Mouse (Mus musculus) c-Kit-negative CD71-positive TER-119-positive erythroid progenitor cells, embryonic 14.5 days (primary cell): Measurements from ENCODE around the gene Ift57.

Experiments
- DNase-seq: peaks from one replicate; pipeline ENCODE4 v3.0.0-alpha.2; 2013; ENCODE audit warnings: low read depth, low spot score

Ift57 gene

GRCm38 (mm10) chr16:49753318-49753717, 54.3 kb downstream of the Ift57 start:
- no peak for DNase-seq

DNA sequence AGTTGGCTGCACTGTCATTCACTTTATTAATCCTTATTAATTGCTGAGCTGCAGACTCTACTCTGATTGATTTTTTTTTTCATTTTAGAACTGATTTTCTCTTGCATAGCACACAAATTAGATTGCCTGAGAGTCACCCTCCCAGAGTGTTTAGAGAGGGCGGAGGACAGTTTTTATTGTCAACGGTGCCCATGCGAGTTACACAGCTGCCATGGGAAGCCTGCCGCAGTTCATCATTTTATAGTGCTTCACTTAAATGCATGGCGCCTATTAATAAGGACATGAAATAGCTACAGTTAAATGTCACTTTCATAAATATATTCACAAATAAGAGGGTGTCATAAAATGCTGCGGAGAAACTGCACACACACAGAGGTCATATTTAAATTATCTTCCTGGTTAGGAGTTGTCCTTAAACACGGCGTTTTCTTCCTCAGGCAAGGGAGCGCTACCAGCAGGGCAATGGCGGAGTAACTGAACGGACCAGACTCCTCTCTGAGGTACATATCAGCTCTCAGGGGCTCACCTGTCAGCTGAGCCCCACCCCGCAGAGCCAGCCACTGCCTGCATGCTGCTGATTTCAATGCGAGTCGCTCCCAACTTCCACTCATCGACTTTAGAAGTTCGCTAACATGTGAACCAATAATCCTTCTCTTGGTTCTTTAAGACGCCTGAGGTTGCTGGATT, 61.6 kb downstream of the Ift57 start:
- no peak for DNase-seq

GRCm38 (mm10) chr16:49761981-49762380, 62.9 kb downstream of the Ift57 start:
- DNase-seq, result no peak

- DNase-seq, result peak; percentile 60
Observed at GRCm38 (mm10) chr16:49766326-49766725, 67.3 kb downstream of the Ift57 start.

- DNase-seq, result no peak
Observed at GRCm38 (mm10) chr16:49768491-49769031, 69.5 kb downstream of the Ift57 start.

DNA sequence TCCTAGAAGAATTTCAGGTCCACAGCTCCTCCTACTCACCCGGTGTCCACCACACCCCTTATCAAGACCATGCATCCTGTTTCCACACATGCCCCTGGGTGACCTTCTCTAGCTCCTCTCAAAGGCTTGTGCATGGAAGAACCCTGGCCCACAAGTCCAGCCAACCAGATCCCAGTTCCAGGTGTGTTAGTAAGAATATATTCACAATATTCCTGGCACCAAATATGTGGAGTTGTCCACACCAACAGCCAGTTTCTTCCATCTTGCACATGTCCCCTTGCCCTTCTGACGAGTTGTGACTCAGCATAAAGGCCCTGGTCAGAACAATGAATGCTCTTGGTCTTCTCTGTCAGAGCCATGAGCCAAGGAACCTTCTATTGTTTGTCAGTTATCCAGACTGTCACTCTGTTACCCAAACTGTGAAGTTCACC, 70.8 kb downstream of the Ift57 start:
- DNase-seq, result peak; percentile 76

- DNase-seq, result no peak
Observed at GRCm38 (mm10) chr16:49770320-49771189, 71.5 kb downstream of the Ift57 start.

DNA sequence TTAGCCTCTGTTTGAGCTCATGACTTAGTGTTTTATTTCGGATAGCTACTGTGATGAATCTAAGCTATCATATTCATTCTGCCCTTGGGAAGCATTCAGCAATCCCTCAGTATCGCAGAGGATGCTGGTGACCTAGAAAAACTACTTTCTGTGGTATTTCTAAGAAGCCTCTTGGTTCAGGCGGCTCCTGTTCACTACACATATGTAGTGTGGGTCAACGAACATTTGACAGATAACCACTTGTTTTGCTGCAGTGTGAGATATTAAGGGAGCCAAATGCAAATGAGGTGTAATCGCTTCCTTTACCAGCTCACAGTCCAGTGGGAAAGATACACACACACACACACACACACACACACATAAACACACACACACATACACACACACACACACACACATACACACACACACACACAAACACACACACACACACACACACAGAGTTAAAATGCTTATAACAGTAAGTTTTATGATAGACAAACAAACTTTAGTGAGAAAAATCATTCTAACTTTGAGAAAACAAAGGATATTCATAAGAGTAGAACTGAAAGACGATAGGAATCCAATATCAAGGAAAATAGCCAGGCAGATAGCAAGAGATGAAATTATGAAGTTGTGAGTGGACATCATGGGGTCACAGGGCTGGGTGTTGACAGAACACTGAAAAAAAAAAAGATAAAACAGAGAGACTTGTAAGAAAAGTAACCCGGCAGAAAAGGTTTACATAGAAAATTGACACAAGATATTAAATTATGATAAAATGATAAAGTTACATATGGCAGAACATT, 72.8 kb downstream of the Ift57 start:
- peak; percentile 67 for DNase-seq

DNA sequence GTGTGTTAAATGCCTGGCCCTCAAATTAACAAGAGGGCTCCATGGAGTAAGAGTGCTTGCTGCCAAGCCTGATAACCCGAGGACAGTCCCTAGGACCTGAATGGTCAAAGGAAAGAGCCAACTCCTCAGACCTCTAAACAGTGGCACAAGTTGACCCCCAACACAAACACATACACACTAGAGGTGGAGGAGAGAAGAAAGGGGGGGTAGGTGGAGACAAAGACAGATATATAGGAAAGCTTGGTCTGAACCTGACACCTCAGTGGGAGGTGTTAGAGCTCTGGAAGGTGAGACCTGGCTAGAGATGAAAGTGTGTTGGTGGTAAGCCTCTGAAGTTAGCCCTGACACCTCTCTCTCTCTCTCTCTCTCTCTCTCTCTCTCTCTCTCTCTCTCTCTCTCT, 73.5 kb downstream of the Ift57 start:
- DNase-seq, result no peak

DNA sequence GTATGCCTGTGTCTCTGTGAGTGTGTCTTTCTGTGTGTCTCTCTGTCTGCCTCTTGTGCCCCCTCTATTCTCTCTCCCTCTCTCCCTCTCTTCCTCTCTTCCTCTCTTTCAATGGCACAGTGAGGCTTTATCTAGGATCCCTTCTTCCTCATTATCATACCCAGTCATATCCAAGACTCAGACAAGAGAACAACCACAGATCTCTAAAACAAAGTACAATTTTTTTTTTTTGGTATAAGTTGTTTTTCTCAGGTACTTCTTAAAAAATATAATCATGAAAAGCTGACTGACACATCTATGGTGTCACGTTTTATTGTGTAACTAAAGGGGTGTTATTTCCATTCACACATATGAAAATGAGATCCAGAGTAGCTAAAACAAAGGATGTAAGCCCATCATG, 74.0 kb downstream of the Ift57 start:
- DNase-seq, result no peak

DNA sequence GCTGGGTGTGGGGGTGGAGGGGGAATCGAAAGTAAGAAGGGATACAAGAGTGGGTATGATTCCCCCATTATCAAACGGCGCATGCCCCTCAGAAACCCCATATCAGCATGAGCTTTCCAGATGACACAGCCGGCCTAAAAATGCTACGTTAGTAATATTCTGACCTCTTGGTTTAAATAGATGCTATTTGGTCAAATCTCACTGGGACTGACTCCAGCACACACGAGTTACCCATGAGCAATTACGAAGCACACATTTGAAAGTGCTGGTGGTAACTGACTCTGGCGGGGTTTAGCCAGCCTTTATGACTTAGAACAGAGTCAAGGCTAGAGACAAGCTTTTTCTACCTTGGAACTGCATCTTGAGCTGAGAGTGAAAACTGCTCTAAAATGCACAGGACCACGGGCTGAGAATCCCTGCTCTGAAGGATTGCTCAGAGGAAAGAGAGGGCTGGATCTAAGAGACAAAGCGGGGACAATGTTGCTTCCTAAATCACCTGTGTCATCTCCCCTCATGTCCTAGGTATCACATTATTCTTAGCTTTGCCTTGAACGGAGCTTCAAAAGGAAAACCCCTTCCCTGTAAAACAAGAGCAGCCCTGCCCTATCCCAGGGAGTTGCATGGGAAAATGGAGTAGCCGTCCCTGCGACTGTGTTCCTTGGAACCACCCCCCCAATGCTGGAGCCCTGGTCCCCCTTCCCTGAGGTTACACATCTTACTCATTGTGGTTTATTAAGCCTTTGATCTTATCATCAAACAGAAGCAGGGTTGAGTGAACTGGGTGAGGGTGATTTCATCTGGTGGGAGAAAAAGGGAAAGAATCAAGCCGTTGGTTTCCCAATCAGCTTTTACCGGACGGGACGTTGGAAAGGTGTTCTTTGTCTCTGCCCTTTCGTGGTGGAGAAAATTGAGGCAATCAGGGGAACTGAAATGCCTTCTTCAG, 75.3 kb downstream of the Ift57 start:
- no peak for DNase-seq

GRCm38 (mm10) chr16:49775002-49775966, 76.3 kb downstream of the Ift57 start:
- peak; percentile 81 for DNase-seq

DNA sequence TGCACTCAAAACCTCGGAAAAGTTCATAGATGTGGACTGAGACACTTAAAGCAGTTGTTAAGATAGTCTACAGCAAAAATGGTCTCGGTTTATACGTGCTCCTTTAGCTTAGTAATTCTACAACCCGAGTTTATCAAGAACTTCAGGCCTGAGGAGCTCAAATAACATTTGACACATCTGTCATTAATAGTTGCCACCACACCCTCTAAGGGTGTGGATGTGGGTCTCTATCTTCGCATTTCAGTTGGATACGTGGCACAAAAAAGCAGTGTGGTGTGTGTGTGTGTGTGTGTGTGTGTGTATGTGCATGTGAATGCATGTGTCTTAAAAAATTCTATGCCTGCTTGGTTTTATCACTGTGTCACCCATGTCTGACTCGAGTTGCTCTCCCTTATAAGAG, 77.9 kb downstream of the Ift57 start:
- peak; percentile 73 for DNase-seq

- DNase-seq, result no peak
Observed at GRCm38 (mm10) chr16:49781556-49782156, 82.6 kb downstream of the Ift57 start.

DNA sequence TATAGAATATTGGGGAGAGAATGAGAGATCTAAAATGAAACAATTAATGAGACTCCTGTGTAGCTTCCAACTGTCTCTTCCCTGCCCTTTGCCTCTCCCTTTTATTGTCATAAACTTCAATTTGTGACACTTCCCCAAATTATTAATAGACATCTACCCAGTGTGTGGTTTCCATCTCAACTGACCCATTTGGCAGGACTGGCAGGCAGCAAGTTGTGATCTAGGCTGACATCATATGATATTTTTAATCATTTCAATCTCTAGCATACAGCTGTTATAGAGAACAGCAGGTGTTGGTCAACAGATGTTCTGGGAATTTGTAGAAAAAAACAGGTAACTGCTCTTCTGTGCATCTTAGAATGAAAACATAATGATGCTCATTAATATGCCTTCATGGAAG, 84.3 kb downstream of the Ift57 start:
- DNase-seq, result no peak

DNA sequence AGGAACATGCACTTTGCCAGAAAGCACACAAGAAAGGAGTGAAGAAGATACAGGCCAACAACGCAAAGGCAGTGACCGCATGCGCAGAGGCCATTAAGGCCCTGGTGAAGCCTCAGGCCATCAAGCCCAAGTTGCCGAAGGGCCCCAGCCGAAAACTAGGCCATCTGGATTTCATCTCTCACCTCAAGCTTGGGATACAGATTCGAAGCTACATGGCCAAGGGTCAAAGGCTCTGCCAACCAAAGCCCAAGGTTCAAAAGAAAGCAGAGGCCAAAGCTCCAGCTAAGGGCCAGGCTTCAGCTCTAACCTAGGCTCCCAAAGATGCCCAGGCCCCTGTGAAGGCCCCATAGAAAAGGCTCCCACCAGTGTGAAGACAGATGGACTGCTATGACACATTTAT, 87.1 kb downstream of the Ift57 start:
- DNase-seq, result no peak

DNA sequence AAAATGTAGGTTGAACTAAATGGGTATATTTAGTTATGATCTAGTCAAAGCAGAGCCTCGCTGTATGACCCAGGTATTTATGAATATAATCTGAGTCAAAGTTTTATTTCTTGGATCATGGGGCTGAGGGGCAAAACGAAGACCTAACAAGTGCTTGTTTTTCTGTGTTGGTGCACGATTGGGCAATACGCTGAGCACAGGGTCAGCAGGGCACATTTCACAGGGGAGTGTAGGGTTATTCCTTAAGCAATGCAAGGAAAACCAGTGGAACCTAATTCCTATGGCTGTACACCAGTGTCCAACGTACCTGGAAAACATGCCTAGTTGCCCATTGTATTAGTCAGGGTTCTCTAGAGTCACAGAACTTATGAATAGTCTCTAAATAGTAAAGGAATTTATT, 88.7 kb downstream of the Ift57 start:
- no peak for DNase-seq

GRCm38 (mm10) chr16:49790575-49791465, 91.8 kb downstream of the Ift57 start:
- DNase-seq, result no peak
